Mouse (Mus musculus) stomach, embryonic 16.5 days (tissue): ENCODE measurements around the gene Tmem11. TPM values are rescaled to one million over a fixed set of nuclear protein-coding genes. Genes with fewer than 3 reads are reported as not detected.

Experiments
- ATAC-seq: fragments of 200-750 bp; cut with Nextera tagmentation; 2 replicates; pipeline ENCODE4 v1.8.0; 2017; ENCODE audit warnings: moderate number of reproducible peaks, moderate TSS enrichment; ENCODE audit not compliant: insufficient read depth, low FRiP score
- H3K27ac ChIP-seq: fragments of 300-500 bp; sonication (generic); 2 replicates; pipeline ENCODE4 v1.5.1; 2014; ENCODE audit warnings: low read length
- H3K27me3 ChIP-seq: fragments of 300-500 bp; sonication (generic); 2 replicates; pipeline ENCODE4 v1.6.1; 2014; ENCODE audit warnings: low read length, control low read depth, mixed read lengths; ENCODE audit not compliant: control insufficient read depth, insufficient read depth
- H3K36me3 ChIP-seq: fragments of 300-500 bp; sonication (generic); 2 replicates; pipeline ENCODE4 v1.6.1; 2014; ENCODE audit warnings: low read length; ENCODE audit not compliant: control insufficient read depth, insufficient read depth
- H3K4me1 ChIP-seq: fragments of 300-500 bp; sonication (generic); 2 replicates; pipeline ENCODE4 v1.6.1; 2014; ENCODE audit warnings: low read length, control low read depth, mixed read lengths; ENCODE audit not compliant: control insufficient read depth, insufficient read depth
- H3K4me2 ChIP-seq: fragments of 300-500 bp; sonication (generic); 2 replicates; pipeline ENCODE4 v1.6.1; 2014; ENCODE audit warnings: low read depth, low read length, mixed read lengths
- H3K4me3 ChIP-seq: fragments of 300-500 bp; sonication (generic); replicated peaks from 2 replicates; pipeline ENCODE4 v1.5.1; 2014; ENCODE audit warnings: mild to moderate bottlenecking, low read length
- H3K9ac ChIP-seq: fragments of 300-500 bp; sonication (generic); 2 replicates; pipeline ENCODE4 v1.6.1; 2014; ENCODE audit warnings: low read length
- H3K9me3 ChIP-seq: fragments of 300-500 bp; sonication (generic); replicated peaks from 2 replicates; pipeline ENCODE4 v1.6.1; 2016; ENCODE audit warnings: low read length, control low read depth; ENCODE audit not compliant: control insufficient read depth
- WGBS: fragments of 180-500 bp; shearing (Covaris S2); extraction: QIAGEN DNeasy Blood & Tissue Kit; methylation state at CpG from one replicate; pipeline ENCODE4 v1.1.7; 2014; 5-methylcytosine and 5-hydroxymethylcytosine counted together
- polyA plus RNA-seq: library from polyadenylated mRNA; unstranded; fragments of >200 nt; fragmentation: Nextera tagmentation; extraction: Ambion mirVana; gene quantifications from 2 replicates; pipeline ENCODE4 v1.2.1, GENCODE M21; 2015

Tmem11 gene
- polyA plus RNA-seq, 1 experiment from 2014 or later, result 58.7 TPM

DNA sequence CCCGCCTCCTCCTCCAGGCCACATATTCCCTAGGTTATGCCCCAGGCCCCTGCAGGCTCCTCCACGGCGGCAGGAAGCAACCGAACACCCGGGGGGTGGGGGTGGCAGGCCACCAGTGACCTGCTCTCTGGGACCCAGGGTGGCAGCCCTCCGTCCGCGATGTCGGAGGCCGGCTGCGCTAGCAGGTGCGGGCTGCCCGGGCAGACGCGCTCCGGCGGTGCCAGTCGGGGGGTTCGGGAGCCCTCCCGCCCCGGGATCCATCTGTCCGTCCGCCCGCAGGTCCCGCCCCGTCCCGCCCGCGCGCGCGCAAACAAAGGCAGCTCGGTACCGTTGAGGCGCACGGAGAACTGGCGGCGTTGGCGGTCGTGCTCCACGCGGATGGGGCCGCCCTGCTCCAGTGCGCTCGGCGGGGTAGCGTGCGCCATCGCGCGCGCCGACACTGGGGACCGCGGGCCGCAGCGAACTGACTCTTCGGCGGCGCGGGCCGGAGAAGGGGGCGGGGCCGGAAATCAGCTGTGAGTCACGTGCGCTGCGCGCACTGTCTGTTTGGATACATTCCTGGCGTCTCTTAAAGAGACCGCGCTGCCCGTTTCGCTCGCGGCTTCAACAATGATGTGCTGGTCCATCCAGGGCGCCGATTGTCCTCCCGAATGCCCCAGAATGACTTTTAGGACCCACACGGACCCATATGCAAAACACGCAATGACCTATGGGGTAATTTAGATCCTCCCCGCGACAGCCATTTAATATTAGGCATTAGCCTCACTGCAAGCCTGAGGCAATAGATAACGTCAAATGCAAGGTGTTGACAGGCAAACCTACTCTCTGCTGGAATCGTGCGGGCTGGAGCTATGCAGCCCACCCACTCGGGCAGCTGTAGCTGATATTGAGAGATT, 34.5 kb upstream of the Tmem11 start:
- Histone ChIP-seq H3K4me2 (peak overlapping the region; percentile 82), H3K27me3 (no peaks in the 10 kb centered on the region), H3K9ac (peak overlapping the region; percentile 80), H3K4me3 (peak overlapping the region; percentile 69), H3K36me3 (no peaks in the 10 kb centered on the region), H3K27ac (peak overlapping the region; percentile 62), H3K9me3 (no peaks in the 10 kb centered on the region), H3K4me1 (peaks cover 18% of the 10 kb centered on the region)
- WGBS, result under 1% methylated on average over 86 of the region's 86 CpGs
- ATAC-seq, result peak; percentile 89

DNA sequence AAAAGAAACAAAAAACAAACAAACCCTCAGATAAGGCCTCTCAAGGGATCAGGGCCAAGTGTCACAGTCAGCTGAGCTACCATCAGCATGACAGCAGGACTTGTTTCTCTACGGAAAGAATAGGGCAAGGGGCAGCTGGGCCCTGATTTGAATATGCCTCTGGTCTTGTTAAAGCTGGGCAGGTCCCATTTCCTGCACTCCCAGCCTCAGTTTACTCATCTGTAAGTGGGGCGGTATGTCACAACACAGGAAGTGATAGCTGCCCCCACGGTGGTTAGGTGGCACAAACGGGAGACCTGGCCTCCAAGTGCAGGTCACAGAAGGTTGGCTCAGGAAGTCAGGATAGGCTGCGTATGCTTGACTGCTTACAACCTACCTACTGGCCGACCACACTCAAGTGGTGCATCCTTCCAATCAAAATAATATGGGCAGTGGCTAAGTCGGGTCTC, 33.5 kb upstream of the Tmem11 start:
- WGBS, result 22% methylated on average over 7 of the region's 7 CpGs
- Histone ChIP-seq H3K36me3 (no peaks in the 10 kb centered on the region), H3K4me3 (peak overlapping the region; percentile 69), H3K27ac (no peak overlapping the region), H3K27me3 (no peaks in the 10 kb centered on the region), H3K4me1 (peaks cover 18% of the 10 kb centered on the region), H3K9ac (peak overlapping the region; percentile 80), H3K4me2 (peak overlapping the region; percentile 82), H3K9me3 (no peaks in the 10 kb centered on the region)
- ATAC-seq, result no peak

DNA sequence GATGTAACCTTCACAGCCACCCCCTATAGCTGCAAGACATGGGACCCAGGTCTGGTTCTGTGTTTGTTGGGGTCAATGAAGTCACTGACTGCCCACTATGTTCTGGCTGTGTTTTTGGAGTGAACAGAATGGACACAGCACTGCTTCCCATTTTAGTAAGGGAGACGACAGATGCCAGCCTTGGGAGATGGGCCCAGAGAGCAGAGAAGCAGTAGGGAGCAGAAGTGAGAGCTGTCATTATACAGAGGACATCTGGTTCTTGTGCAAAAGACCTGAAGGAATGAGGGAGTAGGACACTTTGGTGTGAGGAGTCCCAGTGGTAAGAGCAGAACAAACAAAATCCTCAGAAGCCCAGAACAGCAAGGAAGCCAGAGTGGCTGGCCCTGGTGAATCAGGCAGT, 30.6 kb upstream of the Tmem11 start:
- H3K27me3 ChIP-seq, result no peaks in the 10 kb centered on the region
- H3K4me3 ChIP-seq, result no peak overlapping the region
- peaks cover 17% of the 10 kb centered on the region for H3K4me1 ChIP-seq
- 78% methylated on average over 1 of the region's 1 CpGs for WGBS
- no peak for ATAC-seq
- no peak overlapping the region for H3K27ac ChIP-seq
- H3K9ac ChIP-seq, result no peak overlapping the region
- no peaks in the 10 kb centered on the region; the same call in 1 of the 2 replicates for H3K36me3 ChIP-seq
- H3K4me2 ChIP-seq, result no peak overlapping the region
- H3K9me3 ChIP-seq, result no peaks in the 10 kb centered on the region

DNA sequence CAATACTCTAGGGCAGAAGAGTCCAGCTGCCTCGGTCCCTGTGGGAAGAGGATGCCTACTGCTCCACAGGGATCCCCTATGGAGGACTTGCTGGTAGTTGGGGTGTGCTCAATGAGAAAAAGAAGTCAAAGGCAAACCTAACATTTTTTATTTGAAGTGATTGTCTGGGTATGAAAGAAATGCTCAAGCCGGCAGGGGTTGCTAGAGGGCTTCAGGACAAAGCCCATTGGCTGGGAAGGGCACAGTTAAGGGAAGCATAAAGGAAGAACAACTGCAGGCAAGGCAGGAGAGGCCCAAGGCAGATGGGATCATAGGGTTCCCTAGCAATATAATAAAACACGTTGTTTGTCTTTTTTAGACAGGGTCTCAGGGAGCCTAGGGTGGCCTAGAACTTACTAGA, 29.0 kb upstream of the Tmem11 start:
- ATAC-seq, result no peak
- Histone ChIP-seq H3K27ac (no peak overlapping the region), H3K36me3 (no peaks in the 10 kb centered on the region; the same call in 1 of the 2 replicates), H3K9me3 (no peaks in the 10 kb centered on the region), H3K4me2 (no peak overlapping the region), H3K9ac (no peak overlapping the region), H3K4me1 (peaks cover 10% of the 10 kb centered on the region), H3K27me3 (no peaks in the 10 kb centered on the region), H3K4me3 (no peak overlapping the region)
- WGBS, result 68% methylated on average over 3 of the region's 3 CpGs

DNA sequence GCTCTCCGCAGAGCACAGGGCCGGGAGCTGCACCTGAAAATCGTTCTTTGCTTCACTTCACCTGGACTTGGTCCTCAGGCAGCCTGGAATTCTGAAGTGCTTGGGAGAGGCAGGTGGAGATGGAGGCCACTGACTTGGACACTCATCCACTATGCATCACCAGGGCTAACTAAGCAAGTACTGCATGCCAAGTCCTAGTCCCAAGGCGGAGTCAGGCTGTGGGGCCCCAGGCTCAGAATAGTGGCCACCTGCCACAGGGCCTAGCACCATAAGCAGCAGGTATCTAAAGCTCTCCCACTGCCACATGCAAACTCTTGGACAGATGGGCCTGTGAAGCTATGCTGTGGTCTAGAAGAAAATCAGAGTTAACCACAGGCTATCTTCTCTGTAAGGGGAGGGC, 27.4 kb upstream of the Tmem11 start:
- Histone ChIP-seq H3K4me2 (no peak overlapping the region), H3K36me3 (no peaks in the 10 kb centered on the region; the same call in 1 of the 2 replicates), H3K4me3 (no peak overlapping the region), H3K27me3 (no peaks in the 10 kb centered on the region), H3K27ac (no peak overlapping the region), H3K9me3 (no peaks in the 10 kb centered on the region), H3K9ac (no peak overlapping the region), H3K4me1 (no peaks in the 10 kb centered on the region)
- 97% methylated on average over 4 of the region's 4 CpGs for WGBS
- ATAC-seq, result no peak

DNA sequence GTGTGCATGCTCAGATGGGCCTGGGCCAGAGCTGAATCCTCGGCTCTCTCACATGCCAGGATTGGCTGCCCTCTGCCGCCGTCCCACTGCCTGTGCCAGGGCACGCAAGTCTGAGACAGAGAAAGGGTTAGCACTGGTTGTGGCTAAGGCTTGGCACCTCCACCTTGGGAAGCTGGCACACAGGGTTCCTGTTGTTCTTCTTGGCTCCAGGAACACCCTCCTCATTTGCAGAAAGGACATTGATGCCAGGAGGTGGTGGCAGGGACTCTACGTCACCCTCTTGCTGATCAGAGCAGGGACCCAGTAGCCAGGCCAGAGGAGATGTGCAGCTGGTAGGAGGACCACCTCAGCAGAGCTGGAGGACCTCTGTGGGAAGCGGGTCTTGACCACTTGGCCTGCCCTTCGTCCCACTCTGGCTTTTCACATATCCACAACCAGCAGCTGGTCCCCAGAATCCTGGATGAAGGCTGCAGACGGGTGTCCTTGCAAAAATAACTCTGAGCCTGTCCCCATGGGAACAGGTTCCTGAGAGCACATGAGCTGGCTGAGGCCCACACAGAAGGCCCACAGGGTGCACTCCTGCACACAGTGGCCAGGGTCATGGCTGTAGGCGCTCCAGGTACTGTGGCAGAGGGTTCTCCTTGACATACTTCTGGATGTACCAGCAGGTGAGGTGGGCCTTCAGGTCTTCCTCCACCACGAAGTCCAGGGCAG, 26.5 kb upstream of the Tmem11 start:
- H3K4me2 ChIP-seq, result no peak overlapping the region
- no peaks in the 10 kb centered on the region for H3K27me3 ChIP-seq
- WGBS, result 91% methylated on average over 10 of the region's 10 CpGs
- no peak overlapping the region for H3K4me3 ChIP-seq
- no peak overlapping the region for H3K9ac ChIP-seq
- H3K36me3 ChIP-seq, result no peaks in the 10 kb centered on the region; the same call in 1 of the 2 replicates
- no peak for ATAC-seq
- no peaks in the 10 kb centered on the region for H3K9me3 ChIP-seq
- H3K4me1 ChIP-seq, result no peaks in the 10 kb centered on the region
- no peak overlapping the region for H3K27ac ChIP-seq

DNA sequence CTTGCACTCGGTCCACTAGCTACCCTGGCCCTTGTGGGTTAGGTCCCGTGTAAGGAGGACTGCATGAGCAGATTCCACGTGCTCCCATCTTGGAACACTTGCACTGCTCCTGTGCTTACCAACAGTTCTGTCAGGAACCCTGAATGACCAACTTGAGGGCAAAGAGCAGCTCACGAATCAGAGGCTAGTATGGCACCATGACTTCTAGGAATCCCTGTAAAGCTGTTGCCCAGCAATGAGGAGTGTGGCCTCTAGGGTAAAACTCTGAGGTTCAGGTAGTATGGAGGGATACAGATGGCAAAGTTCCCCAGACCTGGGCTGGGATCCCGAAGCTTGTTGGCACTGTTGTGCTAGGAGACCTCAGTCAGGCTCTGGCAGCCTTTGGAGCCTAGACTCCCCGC, 24.6 kb upstream of the Tmem11 start:
- ATAC-seq, result no peak
- H3K9me3 ChIP-seq, result no peaks in the 10 kb centered on the region
- WGBS, result 88% methylated on average over 6 of the region's 6 CpGs

DNA sequence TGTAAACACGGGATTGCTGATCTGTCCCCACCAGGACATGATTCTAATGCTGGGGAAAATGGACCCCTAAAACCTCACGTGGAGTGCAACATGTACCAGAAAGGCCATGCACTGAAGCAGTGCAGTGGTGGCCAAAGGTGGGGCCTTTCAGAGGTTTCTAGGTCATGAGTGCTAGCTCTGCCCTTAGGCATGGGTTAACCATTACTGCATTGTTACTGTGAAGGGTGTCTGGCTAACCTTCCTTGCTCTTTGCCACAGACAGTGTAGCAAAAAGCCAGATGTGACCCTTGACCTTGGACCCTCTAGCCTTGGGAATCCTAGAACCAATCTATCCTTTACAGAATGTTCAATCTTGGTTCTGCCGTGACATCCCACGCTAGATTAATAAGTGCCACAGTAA, 23.4 kb upstream of the Tmem11 start:
- no peak overlapping the region for H3K4me3 ChIP-seq
- ATAC-seq, result no peak
- 62% methylated on average over 4 of the region's 4 CpGs for WGBS
- no peaks in the 10 kb centered on the region for H3K9me3 ChIP-seq
- H3K27ac ChIP-seq, result no peak overlapping the region
- H3K4me1 ChIP-seq, result no peaks in the 10 kb centered on the region
- H3K27me3 ChIP-seq, result no peaks in the 10 kb centered on the region
- H3K4me2 ChIP-seq, result no peak overlapping the region
- H3K36me3 ChIP-seq, result no peaks in the 10 kb centered on the region; the same call in 1 of the 2 replicates
- no peak overlapping the region for H3K9ac ChIP-seq

More for the DNA sequence above, 24.6 kb upstream of the Tmem11 start:
- Histone ChIP-seq H3K4me2 (no peak overlapping the region), H3K27me3 (no peaks in the 10 kb centered on the region), H3K4me3 (no peak overlapping the region), H3K4me1 (no peaks in the 10 kb centered on the region), H3K36me3 (no peaks in the 10 kb centered on the region; the same call in 1 of the 2 replicates), H3K27ac (no peak overlapping the region), H3K9ac (no peak overlapping the region)

DNA sequence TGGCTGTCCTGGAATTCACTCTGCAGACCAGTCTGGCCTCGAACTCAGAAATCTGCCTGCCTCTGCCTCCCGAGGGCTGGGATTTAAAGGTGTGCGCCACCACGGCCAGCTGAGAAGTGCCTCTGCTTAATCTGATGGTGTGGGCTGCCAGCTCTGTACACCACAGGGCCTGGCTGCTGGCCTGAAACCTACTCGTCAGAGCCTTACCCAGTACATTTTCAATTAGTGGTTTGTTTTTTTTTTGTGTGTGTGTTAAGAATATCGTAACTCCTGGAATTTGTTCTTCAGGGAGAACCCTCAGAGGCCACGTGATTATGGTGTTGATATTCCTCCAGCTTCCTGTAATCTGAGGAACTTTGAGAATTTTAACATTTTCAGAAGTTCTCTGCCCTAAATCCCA, 22.9 kb upstream of the Tmem11 start:
- H3K4me1 ChIP-seq, result no peaks in the 10 kb centered on the region
- WGBS, result 85% methylated on average over 7 of the region's 7 CpGs
- H3K4me3 ChIP-seq, result no peak overlapping the region
- H3K27me3 ChIP-seq, result no peaks in the 10 kb centered on the region
- no peaks in the 10 kb centered on the region for H3K9me3 ChIP-seq
- no peak overlapping the region for H3K9ac ChIP-seq
- no peak overlapping the region for H3K27ac ChIP-seq
- no peaks in the 10 kb centered on the region; the same call in 1 of the 2 replicates for H3K36me3 ChIP-seq
- no peak for ATAC-seq
- H3K4me2 ChIP-seq, result no peak overlapping the region
